Mouse (Mus musculus) CH12.LX (cell line): ENCODE data around the gene Gm49403. TPM values are rescaled to one million over a fixed set of nuclear protein-coding genes. Genes with fewer than 3 reads are reported as not detected.

Experiments
- DNase-seq: peaks from one replicate; pipeline ENCODE4 v3.0.0-alpha.2; 2013; ENCODE audit errors: extremely low read depth
- H3K27ac ChIP-seq: 2 replicates; pipeline ENCODE4 v1.5.1; 2012; ENCODE audit warnings: low read depth, mild to moderate bottlenecking, control low read depth, moderate library complexity; ENCODE audit not compliant: insufficient read depth
- H3K27me3 ChIP-seq: replicated peaks from 2 replicates; pipeline ENCODE3; 2012; ENCODE audit warnings: inconsistent platforms
- H3K36me3 ChIP-seq, 2 experiments: replicated peaks in 1 of 2; 2 replicates each; pipeline versions ENCODE3 to v1.6.1; 2012; ENCODE audit warnings: inconsistent platforms in 1 of 2, low read length in 1 of 2, mild to moderate bottlenecking in 1 of 2, mixed read lengths in 1 of 2, moderate library complexity in 1 of 2; ENCODE audit not compliant: control insufficient read depth in 1 of 2, insufficient read depth in 1 of 2
- H3K4me1 ChIP-seq, 2 experiments: 2 replicates each; pipeline ENCODE4 v1.6.1; 2012; ENCODE audit warnings: inconsistent platforms in 1 of 2, moderate library complexity in 1 of 2; ENCODE audit not compliant: insufficient read depth in 2 of 2, control insufficient read depth in 1 of 2
- H3K4me2 ChIP-seq: 2 replicates; pipeline ENCODE4 v1.6.1; 2012; ENCODE audit warnings: low read depth, mild to moderate bottlenecking, control low read depth; ENCODE audit not compliant: poor library complexity, insufficient read depth, severe bottlenecking
- H3K4me3 ChIP-seq, 3 experiments: fragments of 150-350 bp in 1 of 3; sonication (generic) in 1 of 3; replicated peaks in 1 of 3; 2 replicates each; pipeline versions ENCODE3 to v1.5.1; 2011 to 2012; ENCODE audit warnings: low read depth in 2 of 3, low read length in 2 of 3, mild to moderate bottlenecking in 2 of 3, moderate library complexity in 2 of 3, control low read depth in 1 of 3, improper control_type of control experiment in 1 of 3, inconsistent platforms in 1 of 3, mixed read lengths in 1 of 3; ENCODE audit not compliant: poor library complexity in 1 of 3
- H3K79me2 ChIP-seq: replicated peaks from 2 replicates; pipeline ENCODE4 v1.6.1; 2012; ENCODE audit warnings: mild to moderate bottlenecking, moderate library complexity; ENCODE audit not compliant: control insufficient read depth, poor library complexity, insufficient read depth, severe bottlenecking; ENCODE audit errors: extremely low read depth
- H3K9ac ChIP-seq: 2 replicates; pipeline ENCODE4 v1.6.1; 2012; ENCODE audit warnings: low read depth, mild to moderate bottlenecking, control low read depth, moderate library complexity; ENCODE audit not compliant: insufficient read depth
- H3K9me3 ChIP-seq: replicated peaks from 2 replicates; pipeline ENCODE3; 2012; ENCODE audit warnings: low read length, inconsistent platforms, mixed read lengths
- CHD1 ChIP-seq: IDR thresholded peaks from 2 replicates; pipeline ENCODE4 v1.6.1; 2012; ENCODE audit warnings: low read depth, low read length, improper control_type of control experiment, inconsistent platforms
- CHD2 ChIP-seq: IDR thresholded peaks from 2 replicates; pipeline ENCODE4 v1.6.1; 2011; ENCODE audit warnings: low read length, improper control_type of control experiment
- E2F4 ChIP-seq: IDR thresholded peaks from 2 replicates; pipeline ENCODE4 v1.6.1; 2011; ENCODE audit warnings: low read depth, low read length, improper control_type of control experiment; ENCODE audit not compliant: insufficient replicate concordance
- HCFC1 ChIP-seq: IDR thresholded peaks from 2 replicates; pipeline ENCODE4 v1.6.1; 2012; ENCODE audit warnings: low read depth, mild to moderate bottlenecking, inconsistent platforms, low read length, improper control_type of control experiment
- IRF4 ChIP-seq: IDR thresholded peaks from 2 replicates; pipeline ENCODE4 v1.6.1; 2014; ENCODE audit warnings: low read depth, mild to moderate bottlenecking, inconsistent platforms, low read length, improper control_type of control experiment
- KAT2A ChIP-seq: IDR thresholded peaks from 2 replicates; pipeline ENCODE4 v1.6.1; 2012; ENCODE audit warnings: low read length, improper control_type of control experiment, inconsistent platforms; ENCODE audit not compliant: insufficient replicate concordance
- MAFK ChIP-seq: IDR thresholded peaks from 2 replicates; pipeline ENCODE4 v1.6.1; 2011; ENCODE audit warnings: low read length, improper control_type of control experiment; ENCODE audit not compliant: insufficient replicate concordance
- MAZ ChIP-seq: IDR thresholded peaks from 2 replicates; pipeline ENCODE4 v1.6.1; 2012; ENCODE audit warnings: low read depth, mild to moderate bottlenecking, inconsistent platforms, low read length, improper control_type of control experiment, moderate library complexity
- MEF2A ChIP-seq: IDR thresholded peaks from 2 replicates; pipeline ENCODE4 v1.6.1; 2014; ENCODE audit warnings: low read depth, mild to moderate bottlenecking, inconsistent platforms, low read length, improper control_type of control experiment, borderline replicate concordance
- MXI1 ChIP-seq: IDR thresholded peaks from 2 replicates; pipeline ENCODE4 v1.6.1; 2011; ENCODE audit warnings: mild to moderate bottlenecking, low read depth, low read length, improper control_type of control experiment
- NELFE ChIP-seq: IDR thresholded peaks from 2 replicates; pipeline ENCODE4 v1.6.1; 2011; ENCODE audit warnings: low read depth, low read length, improper control_type of control experiment
- NRF1 ChIP-seq: IDR thresholded peaks from 2 replicates; pipeline ENCODE4 v1.6.1; 2014; ENCODE audit warnings: low read depth, mild to moderate bottlenecking, inconsistent platforms, low read length, improper control_type of control experiment, moderate library complexity
- PAX5 ChIP-seq: IDR thresholded peaks from 2 replicates; pipeline ENCODE4 v1.6.1; 2012; ENCODE audit warnings: low read length, inconsistent platforms, mixed read lengths
- POLR2A ChIP-seq: IDR thresholded peaks from 2 replicates; pipeline ENCODE4 v1.6.1; 2011; ENCODE audit warnings: low read depth, mild to moderate bottlenecking, improper control_type of control experiment, low read length
- POLR2AphosphoS2 ChIP-seq: IDR thresholded peaks from 2 replicates; pipeline ENCODE4 v1.6.1; 2011; ENCODE audit warnings: low read depth, low read length, improper control_type of control experiment
- SIN3A ChIP-seq: IDR thresholded peaks from 2 replicates; pipeline ENCODE4 v1.6.1; 2012; ENCODE audit warnings: low read length, improper control_type of control experiment, inconsistent platforms
- TBP ChIP-seq: conservative IDR thresholded peaks from 2 replicates; pipeline ENCODE4 v1.6.1; 2011; ENCODE audit warnings: low read depth, low read length, improper control_type of control experiment
- TCF12 ChIP-seq: IDR thresholded peaks from 2 replicates; pipeline ENCODE4 v1.6.1; 2014; ENCODE audit warnings: low read depth, mild to moderate bottlenecking, inconsistent platforms, low read length, improper control_type of control experiment
- UBTF ChIP-seq: IDR thresholded peaks from 2 replicates; pipeline ENCODE4 v1.6.1; 2012; ENCODE audit warnings: low read depth, mild to moderate bottlenecking, inconsistent platforms, low read length, improper control_type of control experiment, moderate library complexity
- USF2 ChIP-seq: conservative IDR thresholded peaks from 2 replicates; pipeline ENCODE4 v1.6.1; 2011; ENCODE audit warnings: low read depth, low read length, improper control_type of control experiment
- ZKSCAN1 ChIP-seq: IDR thresholded peaks from 2 replicates; pipeline ENCODE4 v1.6.1; 2012; ENCODE audit warnings: low read depth, inconsistent platforms, low read length, improper control_type of control experiment, borderline replicate concordance
- ZNF384 ChIP-seq: IDR thresholded peaks from 2 replicates; pipeline ENCODE4 v1.6.1; 2012; ENCODE audit warnings: low read depth, low read length, improper control_type of control experiment, inconsistent platforms
- dilution Hi-C: fragments of 300-500 bp; cut with MboI; formaldehyde crosslinking; loops from 2 replicates; pipeline ENCODE4 v1.14.3; 2020; ENCODE audit warnings: low sequenced_read_pairs; ENCODE audit not compliant: extremely low pct_unique_long_range_greater_than_20kb, extremely low pct_ligation_motif_present
- in situ Hi-C: fragments of 300-500 bp; cut with MboI; formaldehyde crosslinking; loops from 3 replicates; pipeline ENCODE4 v1.14.3; 2019; ENCODE audit warnings: low sequenced_read_pairs, low pct_ligation_motif_present, low pct_unique_long_range_greater_than_20kb, mixed read lengths
- polyA plus RNA-seq: library from polyadenylated mRNA; unstranded; fragments of >175 nt; gene quantifications from 2 replicates; pipeline ENCODE4 v1.2.1, GENCODE M21; 2012; ENCODE audit warnings: low read depth; ENCODE audit not compliant: insufficient read length
- total RNA-seq, 2 experiments: library from RNA; depleted of rRNA; stranded (reverse); fragments of 300-350 nt in 1 of 2; fragments of >200 nt in 1 of 2; gene quantifications; 2 replicates each; pipeline ENCODE4 v1.2.3; 2012 to 2014

Gm49403 gene
- total and polyA plus RNA-seq, 3 experiments, result not detected

- TF ChIP-seq NELFE (peak; percentile 44; the same call in 1 of the 2 replicates), MAZ (no peak), POLR2AphosphoS2 (peak; percentile 70), ZKSCAN1 (no peak), CHD1 (no peak), KAT2A (0 out of 2 replicates have a peak, but pooled peaks have one; percentile 35), MEF2A (peak; percentile 12), POLR2A (peak; percentile 80), MAFK (no peak), TBP (no peak), E2F4 (no peak), SIN3A (no peak), NRF1 (peak; percentile 79), IRF4 (no peak; the same call in 1 of the 2 replicates), MXI1 (peak; percentile 55), HCFC1 (peak; percentile 63)
These were observed 46.4 kb upstream of the Gm49403 start, which contains the start of gene Bscl2 (continued) for GRCm38 (mm10) chr19:8837251-8837791.

DNA sequence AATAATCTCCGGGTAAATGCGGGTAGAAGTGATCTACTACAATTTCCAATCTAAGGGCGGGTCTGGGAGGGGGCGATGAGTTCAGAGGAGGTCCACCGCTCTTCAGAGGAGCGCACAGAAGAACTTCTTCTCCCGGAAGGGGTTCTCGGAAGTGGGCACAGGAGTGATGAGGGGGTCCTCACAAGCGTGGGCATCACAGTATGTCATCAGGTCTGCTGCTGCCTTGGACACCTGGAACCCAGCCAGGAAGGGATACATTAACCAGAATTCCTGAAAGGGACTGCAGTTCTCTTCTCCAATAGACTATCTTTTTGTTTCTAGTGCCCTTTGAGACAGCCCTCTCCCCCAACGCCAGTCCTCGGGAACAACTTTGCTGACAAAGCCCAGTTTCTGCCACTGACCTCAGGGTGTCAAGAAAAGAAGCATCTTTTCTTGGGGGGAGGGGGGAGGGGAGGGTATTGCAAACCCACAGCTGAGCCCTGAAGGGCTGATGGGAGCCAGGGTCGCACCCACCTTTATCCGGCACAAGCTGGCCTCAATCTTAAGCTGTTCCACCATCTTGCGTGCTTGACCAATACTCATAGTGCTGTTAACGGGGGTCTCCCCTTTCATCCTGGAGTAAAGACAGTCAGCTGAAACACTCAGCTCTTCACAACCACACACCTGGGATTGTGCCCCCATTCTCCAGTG is 45.5 kb upstream of the Gm49403 start:
- Histone ChIP-seq H3K9ac (peak overlapping the region; percentile 75), H3K4me3 (peak overlapping the region; percentile 56 to 65 (median 62)), H3K4me2 (peak overlapping the region; percentile 96), H3K36me3 (peaks cover 17 to 53% of the 10 kb centered on the region in 2 experiments), H3K4me1 (peaks cover 11 to 45% of the 10 kb centered on the region in 2 experiments), H3K27ac (peak overlapping the region; percentile 92), H3K9me3 (no peaks in the 10 kb centered on the region), H3K27me3 (no peaks in the 10 kb centered on the region), H3K79me2 (peaks cover 20% of the 10 kb centered on the region)
- no peak for DNase-seq
- in situ Hi-C loops (loop anchor here (25.0 kb wide), 1 partner anchor 1024 kb away; no protein-coding TSS in a partner anchor), dilution Hi-C loops (no loop called here)
- no peak for TF ChIP-seq MAFK
- TF ChIP-seq ZNF384, result no peak
- no peak for TF ChIP-seq NELFE
- no peak for TF ChIP-seq CHD2
- TF ChIP-seq PAX5, result no peak
- no peak for TF ChIP-seq USF2
- no peak for TF ChIP-seq NRF1
- TF ChIP-seq UBTF, result no peak
- no peak for TF ChIP-seq TCF12
